Mouse (Mus musculus) limb, embryonic 14.5 days (tissue): ENCODE results near the gene Cfap299. TPM values are rescaled to one million over a fixed set of nuclear protein-coding genes. Genes with fewer than 3 reads are reported as not detected.

ENCODE experiments used
- ATAC-seq: fragments of 200-750 bp; cut with Nextera tagmentation; 2 replicates; pipeline ENCODE4 v1.8.0; 2017; ENCODE audit warnings: low read depth, moderate number of reproducible peaks, moderate TSS enrichment; ENCODE audit not compliant: low FRiP score
- DNase-seq: peaks from one replicate; pipeline ENCODE4 v3.0.0-alpha.2; 2015; ENCODE audit warnings: low spot score
- H3K27ac ChIP-seq: fragments of 300-500 bp; sonication (generic); replicated peaks from 2 replicates; pipeline ENCODE4 v1.5.1; 2014; ENCODE audit warnings: low read depth, mild to moderate bottlenecking, low read length, moderate library complexity, mixed read lengths
- H3K27me3 ChIP-seq: fragments of 300-500 bp; sonication (generic); 2 replicates; pipeline ENCODE4 v1.6.1; 2014; ENCODE audit warnings: low read length, mixed read lengths; ENCODE audit not compliant: control insufficient read depth, insufficient read depth
- H3K36me3 ChIP-seq: fragments of 300-500 bp; sonication (generic); 2 replicates; pipeline ENCODE4 v1.6.1; 2014; ENCODE audit warnings: mild to moderate bottlenecking, low read length, moderate library complexity, mixed read lengths; ENCODE audit not compliant: control insufficient read depth, insufficient read depth
- H3K4me1 ChIP-seq: fragments of 300-500 bp; sonication (generic); 2 replicates; pipeline ENCODE4 v1.6.1; 2014; ENCODE audit warnings: antibody characterized with exemption, low read length, mixed read lengths; ENCODE audit not compliant: control insufficient read depth, insufficient read depth
- H3K4me2 ChIP-seq: fragments of 300-500 bp; sonication (generic); replicated peaks from 2 replicates; pipeline ENCODE4 v1.6.1; 2014; ENCODE audit warnings: low read depth, mild to moderate bottlenecking, low read length, moderate library complexity; ENCODE audit not compliant: severe bottlenecking
- H3K4me3 ChIP-seq: fragments of 300-500 bp; sonication (generic); replicated peaks from 2 replicates; pipeline ENCODE4 v1.5.1; 2014; ENCODE audit warnings: low read length
- H3K9ac ChIP-seq: fragments of 300-500 bp; sonication (generic); 2 replicates; pipeline ENCODE4 v1.6.1; 2014; ENCODE audit warnings: mild to moderate bottlenecking, low read depth, low read length, moderate library complexity; ENCODE audit not compliant: severe bottlenecking
- H3K9me3 ChIP-seq: fragments of 300-500 bp; sonication (generic); 2 replicates; pipeline ENCODE4 v1.6.1; 2016; ENCODE audit warnings: low read length; ENCODE audit not compliant: control insufficient read depth
- POLR2A ChIP-seq: fragments of 200-500 bp; IDR thresholded peaks from 2 replicates; pipeline ENCODE4 v1.8.0; 2012; ENCODE audit warnings: inconsistent platforms, mild to moderate bottlenecking, moderate library complexity, borderline replicate concordance; ENCODE audit not compliant: insufficient read depth, insufficient read length; ENCODE audit errors: extremely low read depth
- WGBS: fragments of 180-500 bp; shearing (Covaris S2); extraction: QIAGEN DNeasy Blood & Tissue Kit; methylation state at CpG from one replicate; pipeline ENCODE4 v1.1.7; 2014; 5-methylcytosine and 5-hydroxymethylcytosine counted together
- microRNA counts: library from miRNA; unstranded; fragments of <30 nt; microRNA quantifications from one replicate; lab custom pipeline; 2016
- microRNA-seq: library from miRNA; unstranded; fragments of <30 nt; microRNA quantifications from one replicate; pipeline ENCODE4, GENCODE M21; 2016
- polyA plus RNA-seq, 2 experiments: library from polyadenylated mRNA; depleted of rRNA in 1 of 2; stranded (reverse) in 1 of 2; unstranded in 1 of 2; fragments of >200 nt; fragmentation: Nextera tagmentation in 1 of 2; extraction: Ambion mirVana in 1 of 2; gene quantifications; 2 replicates each; pipeline versions ENCODE4 v1.2.1 to v1.2.3; 2012 to 2014

Cfap299 gene
- polyA plus RNA-seq, 2 experiments: 0.15 to 0.74 TPM

DNA sequence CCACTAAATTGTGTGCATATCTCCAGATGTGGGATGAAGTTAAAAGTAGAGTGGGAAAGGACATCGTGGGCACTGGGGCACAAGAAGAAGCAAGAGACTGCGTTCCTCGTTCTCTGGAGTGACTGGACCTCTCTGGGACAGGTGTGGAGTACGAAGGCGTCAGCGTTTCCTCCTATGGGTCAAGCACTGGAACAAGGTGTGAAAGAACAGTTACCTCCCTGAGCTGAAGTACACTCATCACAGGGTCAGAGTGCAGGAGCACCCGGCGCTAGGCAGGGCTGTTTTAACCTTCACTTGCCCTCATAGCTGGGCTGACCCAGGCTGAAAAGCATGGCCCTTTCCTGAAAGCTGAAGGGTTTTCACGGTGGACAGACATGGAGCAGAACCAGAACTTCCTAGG is 504.7 kb downstream of the Cfap299 start:
- no peak for TF ChIP-seq POLR2A
- no peak for ATAC-seq
- Histone ChIP-seq H3K4me2 (no peak overlapping the region), H3K4me1 (no peaks in the 10 kb centered on the region), H3K9me3 (no peaks in the 10 kb centered on the region), H3K27ac (no peak overlapping the region), H3K4me3 (no peak overlapping the region), H3K9ac (no peak overlapping the region), H3K27me3 (no peaks in the 10 kb centered on the region), H3K36me3 (no peaks in the 10 kb centered on the region)
- DNase-seq: no peak
- 81% methylated on average over 9 of the region's 9 CpGs for WGBS

DNA sequence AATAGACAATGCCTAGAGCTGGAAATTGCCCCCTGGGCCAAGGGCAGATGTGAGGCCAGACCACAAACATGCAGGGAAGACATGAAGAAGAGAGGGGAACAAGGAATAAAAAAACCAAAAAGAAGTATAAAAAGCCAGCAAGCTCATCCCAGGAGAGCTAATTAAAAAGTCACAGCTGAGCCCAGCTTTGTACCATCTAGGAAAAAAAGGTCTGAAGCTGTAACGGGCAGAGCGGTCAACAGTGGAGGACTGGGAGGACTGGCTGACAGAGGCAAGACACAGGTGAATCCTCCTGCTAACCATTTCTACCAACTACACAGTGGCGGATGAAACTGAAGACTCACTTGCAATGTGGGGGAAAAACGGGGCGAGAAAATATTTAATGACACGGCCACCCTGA is 505.2 kb downstream of the Cfap299 start:
- ATAC-seq (no peak), DNase-seq (no peak)
- WGBS: 94% methylated on average over 6 of the region's 6 CpGs
- H3K9ac ChIP-seq: no peak overlapping the region
- no peaks in the 10 kb centered on the region for H3K4me1 ChIP-seq
- no peak for TF ChIP-seq POLR2A
- no peaks in the 10 kb centered on the region for H3K9me3 ChIP-seq
- H3K4me2 ChIP-seq: no peak overlapping the region
- H3K27me3 ChIP-seq: no peaks in the 10 kb centered on the region
- H3K4me3 ChIP-seq: no peak overlapping the region
- H3K36me3 ChIP-seq: no peaks in the 10 kb centered on the region
- no peak overlapping the region for H3K27ac ChIP-seq

DNA sequence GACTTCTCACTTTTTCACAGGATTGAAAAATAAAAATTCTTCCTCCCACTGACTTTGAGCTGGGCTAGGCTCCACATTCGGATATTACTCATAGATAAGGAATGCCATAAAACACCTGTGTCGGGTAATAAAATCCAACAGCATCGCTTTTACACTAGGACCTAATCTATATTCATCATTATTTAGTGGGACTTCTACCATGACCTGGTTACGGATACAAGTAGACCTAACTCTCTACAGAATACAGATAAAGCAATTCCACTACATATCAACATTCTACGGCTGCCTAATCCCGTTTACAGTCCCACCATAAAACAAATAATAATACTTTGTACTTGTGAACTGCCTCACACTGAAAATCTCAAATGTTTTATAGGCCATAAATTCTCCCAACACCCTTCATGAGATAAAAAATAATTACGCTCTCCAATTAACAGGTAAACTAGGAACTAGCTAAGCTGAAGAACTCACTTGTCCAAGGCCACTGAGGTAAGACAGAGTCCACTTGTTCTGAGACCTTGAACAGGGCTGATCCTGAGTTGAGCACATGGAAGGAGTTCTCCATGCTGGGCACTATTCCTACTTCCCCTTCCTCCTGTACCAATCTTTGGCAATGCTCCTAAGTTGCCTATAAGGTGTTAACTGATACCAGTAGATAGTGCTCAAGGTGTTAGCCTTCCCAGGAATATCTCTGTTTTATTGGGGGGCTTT is 513.7 kb downstream of the Cfap299 start:
- TF ChIP-seq POLR2A: no peak
- 56% methylated on average over 7 of the region's 7 CpGs for WGBS
- no peak overlapping the region for H3K4me3 ChIP-seq
- H3K27me3 ChIP-seq: no peaks in the 10 kb centered on the region
- no peak overlapping the region for H3K4me2 ChIP-seq
- H3K27ac ChIP-seq: no peak overlapping the region
- no peak for DNase-seq
- no peaks in the 10 kb centered on the region for H3K9me3 ChIP-seq
- ATAC-seq: no peak
- no peaks in the 10 kb centered on the region for H3K36me3 ChIP-seq
- no peak overlapping the region for H3K9ac ChIP-seq
- H3K4me1 ChIP-seq: no peaks in the 10 kb centered on the region

DNA sequence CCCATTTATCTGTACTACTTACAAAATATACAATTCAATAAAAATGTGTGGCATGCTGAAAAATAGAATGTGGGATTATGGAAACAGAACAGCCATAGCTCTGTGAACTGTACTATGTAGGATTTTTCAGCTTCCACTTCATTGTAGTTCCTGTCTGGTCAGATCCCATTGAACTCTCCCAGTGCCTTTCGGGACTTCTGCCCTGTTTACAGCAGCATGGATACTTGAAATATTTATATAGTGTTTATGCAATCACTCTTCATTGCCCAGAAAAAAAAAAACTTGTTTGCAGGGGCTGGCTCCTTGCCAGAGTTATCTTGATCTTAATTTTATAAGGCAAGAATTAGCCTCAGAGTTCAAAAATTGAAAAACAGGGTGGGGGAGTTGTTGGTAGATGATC is 515.6 kb downstream of the Cfap299 start:
- TF ChIP-seq POLR2A: no peak
- H3K27ac ChIP-seq: no peak overlapping the region
- ATAC-seq (no peak), DNase-seq (no peak)
- no peaks in the 10 kb centered on the region for H3K4me1 ChIP-seq
- no peaks in the 10 kb centered on the region for H3K36me3 ChIP-seq
- 64% methylated on average over 1 of the region's 1 CpGs for WGBS
- no peaks in the 10 kb centered on the region for H3K9me3 ChIP-seq
- H3K4me2 ChIP-seq: no peak overlapping the region
- H3K27me3 ChIP-seq: no peaks in the 10 kb centered on the region
- H3K4me3 ChIP-seq: no peak overlapping the region
- no peak overlapping the region for H3K9ac ChIP-seq

MicroRNA genes within 50 kb of the gene (microRNA counts, 519-probe panel; counts per million panel counts)
- microRNA mmu-miR-703 (lab: Ali Mortazavi, UCI): not detected

Small RNA genes within 50 kb of the gene (microRNA-seq; reads per million reads assigned to microRNA genes)
- gene Mir703: not detected

Other genes starting within 250 kb of the Cfap299 start
- gene Prdm8, start 162.1 kb upstream of the Cfap299 start, polyA plus RNA-seq (2012; rRNA removed): 1.7 and 2.0 TPM in 2 replicates
- gene Prdm8, start 162.1 kb upstream of the Cfap299 start, polyA plus RNA-seq (2014; fragmentation: Nextera tagmentation; extraction: Ambion mirVana): 0.54 and 0.58 TPM in 2 replicates
- gene Fgf5, start 75.1 kb upstream of the Cfap299 start, polyA plus RNA-seq (2012; rRNA removed): 0.41 and 0.67 TPM in 2 replicates
- 0.48 and 0.50 TPM in 2 replicates for gene Fgf5, start 75.1 kb upstream of the Cfap299 start, polyA plus RNA-seq (2014; fragmentation: Nextera tagmentation; extraction: Ambion mirVana)
- not detected in 2 replicates for gene Gm11111, start 223.4 kb downstream of the Cfap299 start, polyA plus RNA-seq (2012; rRNA removed)
- gene Gm11111, start 223.4 kb downstream of the Cfap299 start, polyA plus RNA-seq (2014; fragmentation: Nextera tagmentation; extraction: Ambion mirVana): not detected in 2 replicates